ENCODE assay signal across 22 mouse cellular contexts in genomic region chr2:30655746-30656145, GRCm38 (mm10).
DNase-seq lines count a peak whose midpoint lies in the region; ATAC-seq and TF ChIP-seq lines count a peak whose summit lies in the region.
"Had no signal": no experiment of that assay in that cellular context is flagged by ENCODE, and none has a peak within 500 bp of the region (broad histone marks: within the 10 kb centered on the region; RNA-seq: fewer than 3 reads in every experiment).

No protein-coding gene starts in this region.

- H3K9me3 ChIP-seq in forebrain, embryonic 10.5 days: peaks cover 5% of the 10 kb centered on the region; the same call in 1 of the 2 replicates
- H3K9me3 ChIP-seq in forebrain, embryonic 14.5 days (replicated peaks; ENCODE audit: control insufficient read depth, low read length): no peaks in the 10 kb centered on the region
- no peaks in the 10 kb centered on the region for H3K9me3 ChIP-seq in hindbrain, embryonic 15.5 days
- no peaks in the 10 kb centered on the region for H3K9me3 ChIP-seq in hindbrain, postnatal 0 days (ENCODE audit: low read length)
- H3K9me3 ChIP-seq in midbrain, embryonic 12.5 days: no peaks in the 10 kb centered on the region
- no peaks in the 10 kb centered on the region for H3K9me3 ChIP-seq in midbrain, postnatal 0 days (ENCODE audit: low read length)
- H3K9me3 ChIP-seq in neural tube, embryonic 15.5 days (replicated peaks): no peaks in the 10 kb centered on the region
- H3K9me3 ChIP-seq in liver, postnatal 0 days (ENCODE audit: low read length): no peaks in the 10 kb centered on the region
- H3K9me3 ChIP-seq: G1E; heart, embryonic 12.5 days; liver, embryonic 12.5 days; lung, embryonic 15.5 days; stomach, embryonic 15.5 days had no signal

- ATAC-seq in forebrain, embryonic 14.5 days: no peak
- no peak for ATAC-seq in hindbrain, embryonic 15.5 days (ENCODE audit: low FRiP score, low read depth)
- ATAC-seq in hindbrain, postnatal 0 days: no peak
- no peak for ATAC-seq in midbrain, embryonic 12.5 days (ENCODE audit: low FRiP score, low read depth)
- no peak for ATAC-seq in midbrain, postnatal 0 days (ENCODE audit: low FRiP score)
- ATAC-seq in neural tube, embryonic 15.5 days (ENCODE audit: low FRiP score): no peak
- no peak for ATAC-seq in liver, postnatal 0 days
- ATAC-seq: CD4-positive, CD25-positive, alpha-beta regulatory T cell, adult 4 months; intestine, embryonic 16.5 days; liver, embryonic 12.5 days had no signal

- WGBS in forebrain, embryonic 10.5 days: 91% methylated on average over 5 of the region's 5 CpGs
- WGBS in forebrain, embryonic 14.5 days: 87% methylated on average over 5 of the region's 5 CpGs
- WGBS in hindbrain, embryonic 15.5 days: 87% methylated on average over 5 of the region's 5 CpGs
- WGBS in hindbrain, postnatal 0 days: 87% methylated on average over 5 of the region's 5 CpGs
- WGBS in midbrain, embryonic 12.5 days: 91% methylated on average over 5 of the region's 5 CpGs
- WGBS in midbrain, postnatal 0 days: 82% methylated on average over 5 of the region's 5 CpGs
- 83% methylated on average over 5 of the region's 5 CpGs for WGBS in neural tube, embryonic 15.5 days
- WGBS in liver, postnatal 0 days (ENCODE audit: insufficient replicate concordance): 61% methylated on average over 5 of the region's 5 CpGs

- H3K4me1 ChIP-seq in forebrain, embryonic 10.5 days: peaks cover 95% of the 10 kb centered on the region
- H3K4me1 ChIP-seq in forebrain, embryonic 14.5 days (ENCODE audit: control insufficient read depth, insufficient read depth, low read length): peaks cover 59% of the 10 kb centered on the region
- peaks cover 84% of the 10 kb centered on the region for H3K4me1 ChIP-seq in hindbrain, embryonic 15.5 days (replicated peaks)
- peaks cover 53% of the 10 kb centered on the region for H3K4me1 ChIP-seq in hindbrain, postnatal 0 days (ENCODE audit: insufficient read depth, low read length)
- peaks cover 88% of the 10 kb centered on the region for H3K4me1 ChIP-seq in midbrain, embryonic 12.5 days
- peaks cover 67% of the 10 kb centered on the region for H3K4me1 ChIP-seq in midbrain, postnatal 0 days (ENCODE audit: insufficient read depth, low read length)
- peaks cover 94% of the 10 kb centered on the region for H3K4me1 ChIP-seq in neural tube, embryonic 15.5 days
- peaks cover 32% of the 10 kb centered on the region for H3K4me1 ChIP-seq in liver, postnatal 0 days (ENCODE audit: insufficient read depth)

- H3K27me3 ChIP-seq in forebrain, embryonic 10.5 days (ENCODE audit: poor library complexity, severe bottlenecking): peaks cover 3% of the 10 kb centered on the region; the same call in 1 of the 2 replicates
- H3K27me3 ChIP-seq in forebrain, embryonic 14.5 days (replicated peaks; ENCODE audit: control insufficient read depth, insufficient read depth, low read length): no peaks in the 10 kb centered on the region
- H3K27me3 ChIP-seq in hindbrain, embryonic 15.5 days: no peaks in the 10 kb centered on the region
- H3K27me3 ChIP-seq in hindbrain, postnatal 0 days (ENCODE audit: insufficient read depth, low read length): no peaks in the 10 kb centered on the region
- H3K27me3 ChIP-seq in midbrain, embryonic 12.5 days: peaks cover 21% of the 10 kb centered on the region
- no peaks in the 10 kb centered on the region for H3K27me3 ChIP-seq in midbrain, postnatal 0 days (ENCODE audit: insufficient read depth, low read length)
- no peaks in the 10 kb centered on the region for H3K27me3 ChIP-seq in neural tube, embryonic 15.5 days (replicated peaks)
- no peaks in the 10 kb centered on the region for H3K27me3 ChIP-seq in liver, postnatal 0 days (ENCODE audit: insufficient read depth, low read length)
- H3K27me3 ChIP-seq: heart, embryonic 12.5 days; lung, embryonic 15.5 days; stomach, embryonic 15.5 days had no signal

- no peak for TF ChIP-seq EP300 in liver, postnatal 0 days (IDR thresholded peaks at IDR 0.05; ENCODE audit: low read depth)

- no peak overlapping the region for H3K9ac ChIP-seq in forebrain, embryonic 14.5 days (ENCODE audit: low read length)
- no peak overlapping the region for H3K9ac ChIP-seq in hindbrain, embryonic 15.5 days
- no peak overlapping the region for H3K9ac ChIP-seq in hindbrain, postnatal 0 days (replicated peaks; ENCODE audit: low read length)
- 0 out of 2 replicates have a peak overlapping the region, but pooled peaks have one; percentile 25 for H3K9ac ChIP-seq in midbrain, embryonic 12.5 days (replicated peaks)
- H3K9ac ChIP-seq in midbrain, postnatal 0 days (replicated peaks; ENCODE audit: low read length, poor library complexity, severe bottlenecking): no peak overlapping the region
- H3K9ac ChIP-seq in neural tube, embryonic 15.5 days (replicated peaks): no peak overlapping the region
- H3K9ac ChIP-seq in liver, postnatal 0 days (replicated peaks): no peak overlapping the region
- H3K9ac ChIP-seq: heart, embryonic 12.5 days; liver, embryonic 12.5 days; lung, embryonic 15.5 days; stomach, embryonic 15.5 days had no signal

- DNase-seq in forebrain, embryonic 10.5 days (ENCODE audit: extremely low spot score, low spot score): no peak
- DNase-seq in forebrain, embryonic 14.5 days (ENCODE audit: low spot score): no peak
- no peak for DNase-seq in hindbrain, postnatal 0 days (ENCODE audit: low spot score)
- DNase-seq in midbrain, postnatal 0 days (ENCODE audit: low spot score): no peak
- no peak for DNase-seq in liver, postnatal 0 days
- DNase-seq: cerebellum, postnatal 10 days; gastrocnemius, postnatal 25 days; heart, postnatal 36 days; kidney, postnatal 36 days; thymus, adult 2 months had no signal

- TF ChIP-seq CTCF in hindbrain, postnatal 0 days (IDR thresholded peaks at IDR 0.05; ENCODE audit: low read depth): no peak
- no peak for TF ChIP-seq CTCF in midbrain, postnatal 0 days (IDR thresholded peaks at IDR 0.05)
- no peak for TF ChIP-seq CTCF in liver, postnatal 0 days (IDR thresholded peaks at IDR 0.05; ENCODE audit: low read depth)

- peak overlapping the region; percentile 97 for H3K27ac ChIP-seq in forebrain, embryonic 10.5 days
- no peak overlapping the region for H3K27ac ChIP-seq in forebrain, embryonic 14.5 days (ENCODE audit: low read depth, low read length)
- 0 out of 2 replicates have a peak overlapping the region, but pooled peaks have one; percentile 99 for H3K27ac ChIP-seq in hindbrain, embryonic 15.5 days (replicated peaks)
- no peak overlapping the region for H3K27ac ChIP-seq in hindbrain, postnatal 0 days
- H3K27ac ChIP-seq in midbrain, embryonic 12.5 days (replicated peaks): peak overlapping the region; percentile 99; the same call in 1 of the 2 replicates
- no peak overlapping the region for H3K27ac ChIP-seq in midbrain, postnatal 0 days (ENCODE audit: low read depth, low read length)
- peak overlapping the region; percentile 98; the same call in 1 of the 2 replicates for H3K27ac ChIP-seq in neural tube, embryonic 15.5 days (replicated peaks)
- H3K27ac ChIP-seq in liver, postnatal 0 days (ENCODE audit: low read depth): no peak overlapping the region
- H3K27ac ChIP-seq: liver, embryonic 12.5 days; lung, embryonic 15.5 days; stomach, embryonic 15.5 days had no signal

- H3K4me3 ChIP-seq in forebrain, embryonic 10.5 days: no peak overlapping the region
- no peak overlapping the region for H3K4me3 ChIP-seq in forebrain, embryonic 14.5 days (ENCODE audit: low read depth, low read length)
- no peak overlapping the region for H3K4me3 ChIP-seq in hindbrain, embryonic 15.5 days
- H3K4me3 ChIP-seq in hindbrain, postnatal 0 days (ENCODE audit: low read length): no peak overlapping the region
- H3K4me3 ChIP-seq in midbrain, embryonic 12.5 days: no peak overlapping the region
- H3K4me3 ChIP-seq in midbrain, postnatal 0 days (ENCODE audit: low read depth, low read length): no peak overlapping the region
- no peak overlapping the region for H3K4me3 ChIP-seq in neural tube, embryonic 15.5 days (replicated peaks)
- H3K4me3 ChIP-seq in liver, postnatal 0 days (ENCODE audit: low read depth, low read length): no peak overlapping the region
- H3K4me3 ChIP-seq: erythroblast, embryonic 14.5 days; heart, embryonic 12.5 days; liver, embryonic 12.5 days; lung, embryonic 15.5 days; myocyte; stomach, embryonic 15.5 days had no signal

- H3K4me2 ChIP-seq in forebrain, embryonic 14.5 days (ENCODE audit: low read length): no peak overlapping the region
- H3K4me2 ChIP-seq in hindbrain, embryonic 15.5 days: no peak overlapping the region
- no peak overlapping the region for H3K4me2 ChIP-seq in hindbrain, postnatal 0 days (ENCODE audit: low read depth, low read length)
- no peak overlapping the region for H3K4me2 ChIP-seq in midbrain, embryonic 12.5 days (replicated peaks)
- H3K4me2 ChIP-seq in midbrain, postnatal 0 days (ENCODE audit: low read depth, low read length, poor library complexity, severe bottlenecking): no peak overlapping the region
- no peak overlapping the region for H3K4me2 ChIP-seq in neural tube, embryonic 15.5 days
- H3K4me2 ChIP-seq in liver, postnatal 0 days (ENCODE audit: low read depth, low read length): no peak overlapping the region
- H3K4me2 ChIP-seq: heart, embryonic 12.5 days; liver, embryonic 12.5 days; lung, embryonic 15.5 days; stomach, embryonic 15.5 days had no signal

- no peaks in the 10 kb centered on the region for H3K36me3 ChIP-seq in forebrain, embryonic 10.5 days (replicated peaks)
- H3K36me3 ChIP-seq in forebrain, embryonic 14.5 days (ENCODE audit: control insufficient read depth, insufficient read depth, low read length): no peaks in the 10 kb centered on the region
- H3K36me3 ChIP-seq in hindbrain, embryonic 15.5 days: no peaks in the 10 kb centered on the region
- no peaks in the 10 kb centered on the region for H3K36me3 ChIP-seq in hindbrain, postnatal 0 days (ENCODE audit: insufficient read depth, low read length)
- H3K36me3 ChIP-seq in midbrain, embryonic 12.5 days: no peaks in the 10 kb centered on the region
- no peaks in the 10 kb centered on the region for H3K36me3 ChIP-seq in midbrain, postnatal 0 days (ENCODE audit: insufficient read depth, low read length)
- no peaks in the 10 kb centered on the region for H3K36me3 ChIP-seq in neural tube, embryonic 15.5 days
- no peaks in the 10 kb centered on the region for H3K36me3 ChIP-seq in liver, postnatal 0 days (replicated peaks; ENCODE audit: insufficient read depth, low read length)
- H3K36me3 ChIP-seq: G1E; heart, embryonic 12.5 days; liver, embryonic 12.5 days; lung, embryonic 15.5 days; stomach, embryonic 15.5 days had no signal

Comparison
In these comparisons a context has a peak if more than half of its experiments do, and no peak if none do; other contexts are left out.
1. H3K27ac ChIP-seq: peak in forebrain, embryonic 10.5 days (single experiment), hindbrain, embryonic 15.5 days (single experiment), midbrain, embryonic 12.5 days (single experiment) and neural tube, embryonic 15.5 days (single experiment); none in forebrain, embryonic 14.5 days (single experiment), hindbrain, postnatal 0 days (single experiment), midbrain, postnatal 0 days (single experiment) and liver, postnatal 0 days (single experiment).